Mouse (Mus musculus): ENCODE results near the gene Bsn.

- TF ChIP-seq CTCF (IDR thresholded peaks at IDR 0.05) (no peak), EP300 (IDR thresholded peaks at IDR 0.05) (no peak)
These were observed 110.0 kb downstream of the Bsn start, which contains the start of gene Mst1 for GRCm38 (mm10) chr9:108080168-108080567.
